Mouse (Mus musculus): ENCODE data around the gene Ppp6r3.

Ppp6r3 gene

GRCm38 (mm10) chr19:3434641-3435040, 140.9 kb downstream of the Ppp6r3 start:
- DNase-seq (ENCODE audit: extremely low spot score) = no peak

- DNase-seq (ENCODE audit: extremely low spot score) = no peak
Measured at GRCm38 (mm10) chr19:3434124-3434523, 141.4 kb downstream of the Ppp6r3 start.

GRCm38 (mm10) chr19:3431969-3432368, 143.6 kb downstream of the Ppp6r3 start:
- no peak for DNase-seq (ENCODE audit: extremely low spot score)

- DNase-seq (ENCODE audit: extremely low spot score) = no peak
Measured at GRCm38 (mm10) chr19:3431066-3431465, 144.5 kb downstream of the Ppp6r3 start.

- no peak for DNase-seq (ENCODE audit: extremely low spot score)
Measured at GRCm38 (mm10) chr19:3429156-3429816, 146.3 kb downstream of the Ppp6r3 start.

- DNase-seq (ENCODE audit: extremely low spot score) = no peak
Measured at GRCm38 (mm10) chr19:3428057-3428830, 147.3 kb downstream of the Ppp6r3 start.

- no peak for DNase-seq (ENCODE audit: extremely low spot score)
Measured at GRCm38 (mm10) chr19:3424214-3424613, 151.3 kb downstream of the Ppp6r3 start.

- DNase-seq (ENCODE audit: extremely low spot score) = no peak
Measured at GRCm38 (mm10) chr19:3422981-3423380, 152.6 kb downstream of the Ppp6r3 start.

GRCm38 (mm10) chr19:3422488-3422887, 153.1 kb downstream of the Ppp6r3 start:
- no peak for DNase-seq (ENCODE audit: extremely low spot score)

GRCm38 (mm10) chr19:3419251-3419650, 156.3 kb downstream of the Ppp6r3 start:
- no peak for DNase-seq (ENCODE audit: extremely low spot score)

GRCm38 (mm10) chr19:3414268-3414733, 161.2 kb downstream of the Ppp6r3 start, which contains the start of gene Gal:
Gene Gal (minus strand): TSS chr19:3414544.
- no peak for DNase-seq (ENCODE audit: extremely low spot score)

- DNase-seq (ENCODE audit: extremely low spot score) = no peak
Measured at GRCm38 (mm10) chr19:3405531-3406281, 169.8 kb downstream of the Ppp6r3 start.

Data from embryo, embryonic 9.5 days (tissue).